In genomic region chr16:42172476-42172875, GRCm38 (mm10) we compare ENCODE assay signal across 8 mouse cellular contexts.
DNase-seq lines count a peak whose midpoint lies in the region; ATAC-seq lines count a peak whose summit lies in the region.

No protein-coding gene starts in this region.

- 29% methylated on average over 11 of the region's 11 CpGs for WGBS in hindbrain, embryonic 10.5 days
- 27% methylated on average over 11 of the region's 11 CpGs for WGBS in hindbrain, embryonic 12.5 days

- no peaks in the 10 kb centered on the region for H3K9me3 ChIP-seq in hindbrain, embryonic 10.5 days
- no peaks in the 10 kb centered on the region for H3K9me3 ChIP-seq in hindbrain, embryonic 12.5 days (replicated peaks)

- H3K27me3 ChIP-seq in hindbrain, embryonic 10.5 days (ENCODE audit: insufficient read depth, poor library complexity, severe bottlenecking), result no peaks in the 10 kb centered on the region
- no peaks in the 10 kb centered on the region for H3K27me3 ChIP-seq in hindbrain, embryonic 12.5 days

- no peak overlapping the region for H3K4me2 ChIP-seq in hindbrain, embryonic 12.5 days (replicated peaks)

- intact Hi-C loops in left cerebral cortex, postnatal 10 days (cut with DNase I), result no loop called here

- DNase-seq in hindbrain, embryonic 10.5 days (ENCODE audit: low spot score), result peak; percentile 73
- DNase-seq in adrenal gland, postnatal 25 days, result peak; percentile 81
- peak; percentile 66 for DNase-seq in embryo, embryonic 9.5 days (ENCODE audit: extremely low spot score)
- DNase-seq in heart, postnatal 4 days, result peak; percentile 65
- peak; percentile 84 to 86 for DNase-seq in left cerebral cortex, postnatal 10 days (ENCODE audit: extremely low spot score in 1 of 2, low spot score in 2 of 2)
- DNase-seq in testis, postnatal 10 days (ENCODE audit: low spot score), result peak; percentile 81

- H3K4me1 ChIP-seq in hindbrain, embryonic 10.5 days (replicated peaks), result no peaks in the 10 kb centered on the region
- no peaks in the 10 kb centered on the region for H3K4me1 ChIP-seq in hindbrain, embryonic 12.5 days

- ATAC-seq in hindbrain, embryonic 12.5 days (ENCODE audit: low FRiP score), result no peak
- peak; percentile 60 for ATAC-seq in monocyte, adult 5-6 weeks (replicated peaks; ENCODE audit: insufficient number of reproducible peaks, low FRiP score, low TSS enrichment, poor library complexity, severe bottlenecking)

- no peak overlapping the region for H3K9ac ChIP-seq in hindbrain, embryonic 12.5 days

- no peak overlapping the region for H3K27ac ChIP-seq in hindbrain, embryonic 10.5 days
- H3K27ac ChIP-seq in hindbrain, embryonic 12.5 days, result no peak overlapping the region

- no peaks in the 10 kb centered on the region for H3K36me3 ChIP-seq in hindbrain, embryonic 10.5 days
- no peaks in the 10 kb centered on the region for H3K36me3 ChIP-seq in hindbrain, embryonic 12.5 days

- no peak overlapping the region for H3K4me3 ChIP-seq in hindbrain, embryonic 10.5 days
- H3K4me3 ChIP-seq in hindbrain, embryonic 12.5 days, result no peak overlapping the region
